8 mouse cellular contexts compared by ENCODE assay signal in the genomic region with DNA sequence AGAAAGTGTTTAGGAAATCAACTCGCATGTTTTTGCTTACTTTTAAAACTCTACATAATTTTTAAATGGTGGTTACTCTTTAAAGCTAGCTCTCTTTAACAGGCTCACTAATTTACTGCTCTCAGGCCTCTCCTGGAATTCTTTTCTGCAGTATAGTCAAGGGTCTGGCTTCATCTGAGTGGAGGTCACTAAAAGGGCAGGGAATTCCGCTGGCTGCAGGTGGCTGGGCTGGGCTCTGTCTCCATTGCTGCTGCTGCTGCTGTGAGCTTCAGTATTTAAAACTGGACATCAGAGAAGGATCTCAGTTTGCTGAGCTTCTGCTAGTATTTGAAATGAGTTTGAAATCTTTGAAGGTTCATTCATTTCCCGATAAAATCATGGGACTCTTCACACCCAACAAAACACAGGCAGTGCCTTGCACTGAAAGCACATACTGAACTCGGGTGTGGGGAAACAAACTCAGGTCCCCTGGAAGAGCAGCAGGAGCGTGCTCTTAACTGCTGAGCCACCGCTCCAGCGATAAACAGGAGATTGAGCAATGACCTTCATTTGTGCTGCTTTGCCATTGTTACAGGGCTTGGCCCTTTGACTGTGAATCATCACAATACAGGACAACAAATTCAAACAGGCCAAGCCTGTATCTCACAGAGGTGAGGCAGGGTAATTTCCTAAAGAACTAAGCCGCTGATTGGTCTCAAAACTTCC.
DNase-seq lines count a peak whose midpoint lies in the region; ATAC-seq lines count a peak whose summit lies in the region.

No protein-coding gene starts in this region.

- H3K27ac ChIP-seq in midbrain, embryonic 15.5 days: no peak overlapping the region

- 0 out of 2 replicates have a peak, but pooled peaks cover 3% of the 10 kb centered on the region for H3K4me1 ChIP-seq in midbrain, embryonic 15.5 days

- DNase-seq in heart, adult 11 months: peak; percentile 93
- DNase-seq in heart, adult 8-10 months (ENCODE audit: low spot score): no peak
- peak; percentile 9 for DNase-seq in urinary bladder, postnatal 25 days (ENCODE audit: low spot score)
- DNase-seq in urinary bladder, postnatal 4 days (ENCODE audit: low spot score in 2 of 2): no peak
- peak; percentile 6 for DNase-seq in large intestine, adult 2 months (ENCODE audit: low read depth, low spot score)
- DNase-seq in thymus, postnatal 36 days: no peak
- DNase-seq in frontal cortex, postnatal 25 days (ENCODE audit: low spot score in 2 of 2): no peak

- H3K36me3 ChIP-seq in midbrain, embryonic 15.5 days (replicated peaks): no peaks in the 10 kb centered on the region

- no peak for ATAC-seq in midbrain, embryonic 15.5 days (replicated peaks)

- no peaks in the 10 kb centered on the region for H3K27me3 ChIP-seq in midbrain, embryonic 15.5 days (replicated peaks)

- H3K4me3 ChIP-seq in midbrain, embryonic 15.5 days: no peak overlapping the region

- 30% methylated on average over 8 of the region's 8 CpGs for WGBS in large intestine, adult 2 months
- 53% methylated on average over 8 of the region's 8 CpGs for WGBS in midbrain, embryonic 15.5 days

- no peak overlapping the region for H3K4me2 ChIP-seq in midbrain, embryonic 15.5 days

- H3K9ac ChIP-seq in midbrain, embryonic 15.5 days: no peak overlapping the region

- 0 out of 2 replicates have a peak, but pooled peaks cover 2% of the 10 kb centered on the region for H3K9me3 ChIP-seq in midbrain, embryonic 15.5 days

Comparison
In these comparisons a context has a peak if more than half of its experiments do, and no peak if none do; other contexts are left out.
1. DNase-seq: peak in heart, adult 11 months (single experiment), urinary bladder, postnatal 25 days (single experiment) and large intestine, adult 2 months (single experiment); none in heart, adult 8-10 months (single experiment), urinary bladder, postnatal 4 days (0 of 2), thymus, postnatal 36 days (0 of 2) and frontal cortex, postnatal 25 days (0 of 2).